Mouse (Mus musculus): ENCODE results near the gene Fez2.

Fez2 gene

DNA sequence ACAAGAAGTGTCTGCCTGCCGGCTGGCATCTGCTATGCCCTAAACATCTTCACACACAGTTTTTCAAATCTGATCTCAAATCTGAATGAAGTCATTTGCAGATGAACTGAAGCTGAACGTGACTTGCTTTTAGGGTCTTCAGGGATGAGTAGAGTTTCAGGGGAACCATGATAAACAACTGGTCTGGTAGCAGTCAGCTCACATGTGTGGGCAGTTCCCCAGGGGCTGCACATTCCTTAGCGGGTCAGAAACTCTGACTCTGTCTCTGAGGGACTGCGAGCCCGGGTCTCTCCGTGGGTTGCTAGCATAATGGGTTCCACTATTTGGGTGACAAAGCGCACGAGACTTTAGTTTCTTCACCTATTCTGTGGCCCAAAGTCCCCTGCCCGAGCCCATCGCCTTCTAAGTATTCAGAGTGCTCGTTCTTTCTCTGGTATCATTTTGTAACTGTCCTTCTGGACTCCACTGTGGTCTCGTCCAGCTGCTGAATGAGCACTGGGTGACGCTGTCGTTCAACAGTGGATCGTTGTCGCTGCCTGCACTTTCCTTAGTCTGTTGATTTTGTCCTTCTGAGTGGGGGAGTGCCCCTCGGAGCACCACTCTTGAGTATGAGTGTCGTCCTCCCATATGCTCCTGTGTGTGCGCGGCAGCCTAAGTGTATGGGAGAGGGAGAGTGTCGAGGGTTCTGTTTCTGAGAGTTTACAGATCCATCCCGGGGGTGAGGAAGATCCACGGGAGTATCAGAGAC lies 53.2 kb downstream of the Fez2 start:
- DNase-seq (ENCODE audit: low spot score) = no peak

DNA sequence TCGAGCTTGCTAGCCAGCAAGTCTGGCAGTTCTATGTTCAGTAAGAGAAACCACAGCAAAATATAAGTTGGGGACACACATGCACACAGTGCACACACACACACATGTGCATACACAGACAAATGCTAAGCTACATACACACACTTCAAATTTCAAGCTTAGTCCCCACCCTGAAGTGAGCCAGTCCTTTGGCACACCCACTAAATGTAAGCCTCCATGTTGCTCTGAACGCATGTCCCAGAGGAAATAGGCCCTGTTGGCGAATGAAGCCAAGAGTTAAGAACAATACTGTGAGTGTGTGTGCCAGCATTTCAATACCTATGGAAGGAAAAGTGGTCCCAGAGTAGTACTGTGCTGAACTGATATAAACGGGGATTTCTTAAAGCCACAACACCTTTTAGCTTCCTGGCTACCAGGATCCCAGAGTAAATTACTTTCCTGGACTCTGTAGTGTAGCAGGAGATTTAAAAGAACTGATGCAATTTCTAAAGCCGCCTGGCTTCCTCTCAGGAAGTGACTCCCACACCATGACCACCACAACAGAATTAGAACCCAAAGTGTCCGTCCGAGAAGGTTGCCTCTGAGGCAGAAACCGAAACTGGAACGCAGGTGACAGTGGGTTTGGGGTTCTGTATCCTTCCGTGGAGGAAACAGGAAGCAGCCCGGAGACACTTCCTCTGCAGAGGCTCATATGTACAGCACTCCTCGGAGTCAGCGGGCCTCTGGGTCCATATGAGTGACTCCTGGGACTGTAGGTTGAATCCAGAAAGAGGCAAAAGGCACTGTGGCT lies 55.8 kb downstream of the Fez2 start:
- DNase-seq (ENCODE audit: low spot score) = no peak

DNA sequence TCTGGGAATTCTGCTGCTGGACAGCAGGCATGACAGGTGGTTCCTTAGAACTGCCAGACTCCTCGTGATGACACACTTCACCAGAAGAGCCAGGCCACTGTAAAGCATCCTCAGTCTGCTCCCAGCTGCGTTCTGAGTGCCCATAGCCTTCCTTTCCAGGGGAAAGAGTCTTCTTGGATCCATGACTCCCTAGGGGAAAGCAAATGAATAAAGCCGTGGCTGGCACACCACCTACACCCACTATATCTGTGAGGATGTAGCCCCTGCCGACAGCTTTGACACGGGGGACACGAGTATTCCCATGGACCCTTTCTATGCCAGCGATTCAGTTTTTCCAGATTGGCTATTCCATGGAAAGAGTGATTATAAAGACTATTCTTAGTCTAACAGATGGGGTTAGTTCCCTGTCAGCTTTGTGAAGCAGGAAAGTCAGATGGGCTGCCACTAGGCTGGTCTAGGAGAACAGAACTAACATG lies 59.7 kb downstream of the Fez2 start:
- no peak for DNase-seq (ENCODE audit: low spot score)

DNA sequence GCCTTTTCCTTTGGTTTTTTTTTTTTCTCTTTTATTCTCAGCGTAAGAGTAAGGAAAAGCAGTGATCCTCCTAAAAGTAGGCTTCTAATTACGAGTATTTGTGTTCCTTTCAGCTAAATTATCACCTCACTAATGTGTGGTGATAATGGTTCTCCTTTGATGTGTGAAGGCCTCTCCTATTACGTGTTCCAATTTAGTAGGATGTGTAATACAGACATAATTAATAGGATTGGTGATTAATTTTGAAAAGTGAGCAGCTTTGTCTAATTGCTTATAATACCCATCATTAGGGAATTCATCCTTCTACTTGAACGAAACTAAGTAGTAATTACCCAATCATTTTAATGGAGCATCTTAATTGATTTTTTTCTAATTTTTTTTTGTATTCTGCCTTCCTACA lies 60.2 kb downstream of the Fez2 start:
- no peak for DNase-seq (ENCODE audit: low spot score)

DNA sequence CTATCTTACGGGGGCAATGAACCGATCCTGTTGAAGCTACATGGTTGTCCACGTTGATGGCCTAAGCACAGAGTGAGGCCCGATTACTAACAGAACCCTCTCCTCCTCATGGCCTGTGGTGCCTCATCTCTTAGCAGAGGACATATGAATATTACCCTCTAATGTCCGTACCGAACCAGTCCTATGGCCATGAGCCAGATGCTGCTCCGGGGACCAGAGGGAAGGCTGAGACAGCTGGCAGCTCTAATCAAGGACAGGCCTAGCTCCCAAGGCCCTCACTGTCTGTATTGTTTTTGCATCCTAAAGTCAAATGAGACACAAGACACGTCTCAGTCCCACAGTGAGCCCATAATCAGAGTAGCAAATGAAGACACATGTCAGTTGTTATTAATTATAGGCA lies 62.3 kb downstream of the Fez2 start:
- DNase-seq (ENCODE audit: low spot score) = no peak

DNA sequence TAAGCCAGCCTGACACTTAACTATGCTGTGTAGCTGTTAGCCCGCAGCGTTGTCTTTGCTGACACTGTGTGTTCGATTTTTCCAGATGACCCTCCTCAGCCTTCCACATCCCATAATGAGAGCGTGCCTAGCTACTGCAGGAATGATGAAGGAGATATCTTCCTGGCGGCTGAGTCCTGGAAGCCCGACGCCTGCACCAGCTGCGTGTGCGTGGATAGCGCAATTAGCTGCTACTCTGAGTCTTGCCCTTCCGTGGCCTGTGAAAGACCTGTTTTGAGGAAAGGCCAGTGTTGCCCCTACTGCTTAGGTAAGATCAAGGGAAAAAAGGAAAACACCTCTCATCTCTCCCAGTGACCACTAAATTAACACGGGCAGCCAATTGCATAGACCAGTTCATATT lies 63.1 kb downstream of the Fez2 start:
- no peak for DNase-seq (ENCODE audit: low spot score)

DNA sequence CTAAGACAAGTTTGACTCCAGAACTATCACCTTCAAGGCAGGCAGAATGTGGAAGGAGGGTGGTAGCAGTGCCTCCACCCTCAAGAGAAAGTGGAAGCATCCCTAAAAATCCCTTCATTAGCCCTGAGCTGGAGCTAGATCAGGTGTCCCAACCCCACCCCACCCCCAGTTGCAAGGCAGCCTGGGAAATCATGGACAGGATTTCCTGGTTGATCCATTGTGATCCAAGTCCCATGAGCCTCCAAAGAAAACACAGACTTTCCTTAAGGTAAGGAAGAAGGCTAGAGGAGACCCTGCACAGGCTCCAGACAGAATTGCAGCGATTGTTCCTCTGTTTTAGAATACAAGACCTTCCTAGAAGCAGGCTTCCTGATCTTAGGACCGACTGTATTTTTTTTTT lies 63.5 kb downstream of the Fez2 start:
- DNase-seq (ENCODE audit: low spot score) = no peak

DNA sequence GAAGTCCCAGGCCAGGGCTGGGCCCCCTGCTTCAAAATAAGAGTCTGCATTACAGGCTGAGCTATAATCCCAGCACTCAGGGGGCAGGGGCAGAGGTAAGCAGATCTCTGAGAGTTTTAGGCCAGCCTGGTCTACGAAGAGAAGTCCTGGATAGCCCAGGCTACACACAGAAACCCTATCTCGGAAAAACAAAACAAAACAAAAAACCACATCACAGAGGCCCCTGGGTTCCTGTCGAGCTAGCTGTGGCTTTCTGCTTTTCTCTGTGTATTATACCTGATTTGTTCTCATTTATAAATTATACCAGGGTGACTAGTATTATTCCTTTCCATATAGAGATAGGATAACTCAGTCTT lies 65.5 kb downstream of the Fez2 start:
- no peak for DNase-seq (ENCODE audit: low spot score)

DNA sequence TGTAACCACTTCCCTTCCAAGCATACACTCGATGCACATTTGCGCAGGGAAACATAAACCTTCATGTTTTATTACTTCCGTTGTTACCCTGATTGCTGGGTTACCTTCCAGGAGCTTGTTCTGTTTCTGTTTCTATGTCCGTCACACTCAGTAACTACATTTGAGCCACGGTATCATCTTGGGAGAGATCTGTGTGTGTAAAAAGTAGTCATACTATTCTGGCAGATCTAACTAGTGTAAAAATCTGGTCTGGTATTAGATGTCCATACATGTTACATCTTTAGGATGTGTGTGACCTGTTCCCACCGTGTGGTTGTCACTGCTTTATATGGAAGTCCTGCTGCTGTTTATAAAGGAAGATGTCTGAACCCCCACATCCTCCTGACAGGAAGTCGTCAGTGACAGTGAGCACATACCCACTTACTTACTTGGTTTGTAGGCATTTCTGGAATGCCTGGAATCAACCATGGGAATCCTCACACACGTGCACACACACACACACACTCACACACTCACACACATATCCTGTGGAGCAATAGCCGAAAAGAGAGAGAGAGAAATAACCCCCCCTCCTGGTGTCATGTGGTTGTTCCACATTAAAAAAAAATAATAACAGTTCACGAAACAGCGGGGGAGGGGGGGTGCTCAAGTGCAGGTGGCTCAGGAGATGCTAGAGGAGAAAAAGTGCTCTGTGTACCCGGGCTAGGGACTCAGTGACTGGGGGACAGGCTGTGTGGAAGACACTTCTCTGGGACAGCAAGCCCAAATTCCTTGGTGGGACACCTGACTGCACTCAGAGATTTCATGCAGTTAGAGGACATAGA lies 66.1 kb downstream of the Fez2 start:
- no peak for DNase-seq (ENCODE audit: low spot score)

DNA sequence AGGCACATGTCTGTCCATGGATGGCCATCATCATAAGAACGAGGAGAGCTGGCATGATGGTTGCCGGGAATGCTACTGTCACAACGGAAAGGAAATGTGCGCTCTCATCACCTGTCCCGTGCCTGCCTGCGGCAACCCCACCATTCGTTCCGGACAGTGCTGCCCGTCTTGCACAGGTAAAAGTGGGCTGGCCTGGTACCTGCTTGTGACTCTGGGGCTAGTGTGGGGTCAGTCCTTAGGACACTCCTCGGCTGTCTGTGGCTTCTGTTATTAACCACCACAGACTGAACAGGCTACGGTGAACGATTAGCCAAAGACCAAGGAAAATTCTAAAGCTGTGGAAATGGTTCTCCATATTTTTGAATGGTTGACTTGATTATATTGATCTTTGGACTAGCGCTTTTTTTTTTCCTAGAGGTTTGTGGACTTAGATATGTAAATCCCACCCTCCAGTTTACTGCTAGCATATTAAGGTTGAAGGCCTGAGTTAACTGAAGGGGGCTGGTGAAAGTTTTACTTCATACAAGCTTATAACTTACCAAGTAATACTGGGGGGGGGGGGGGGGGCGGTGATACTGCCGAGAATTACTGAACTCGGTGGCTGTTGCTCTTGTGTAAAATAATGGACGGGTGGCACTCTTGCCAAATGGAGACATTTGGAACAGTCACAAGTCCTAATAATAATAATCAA lies 70.7 kb downstream of the Fez2 start:
- no peak for DNase-seq (ENCODE audit: low spot score)

DNA sequence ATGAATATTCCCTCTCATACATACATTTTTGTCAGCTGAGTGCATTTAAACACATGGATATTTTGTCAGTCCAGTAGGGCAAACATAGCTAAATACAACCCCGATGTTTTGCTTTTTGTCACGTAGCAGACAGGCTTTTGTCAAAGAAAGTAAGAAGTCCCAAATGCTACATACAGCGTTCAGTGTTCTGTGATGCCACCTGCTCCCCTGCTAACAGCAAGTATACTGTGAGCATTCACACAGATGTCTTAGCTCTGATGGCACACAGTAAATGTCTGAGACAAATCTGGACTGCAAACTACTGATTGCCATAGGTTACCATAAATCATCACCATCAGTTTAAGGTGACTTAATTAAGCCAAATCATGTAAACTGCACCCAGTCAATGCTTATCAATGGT lies 74.3 kb downstream of the Fez2 start:
- DNase-seq (ENCODE audit: low spot score) = no peak

DNA sequence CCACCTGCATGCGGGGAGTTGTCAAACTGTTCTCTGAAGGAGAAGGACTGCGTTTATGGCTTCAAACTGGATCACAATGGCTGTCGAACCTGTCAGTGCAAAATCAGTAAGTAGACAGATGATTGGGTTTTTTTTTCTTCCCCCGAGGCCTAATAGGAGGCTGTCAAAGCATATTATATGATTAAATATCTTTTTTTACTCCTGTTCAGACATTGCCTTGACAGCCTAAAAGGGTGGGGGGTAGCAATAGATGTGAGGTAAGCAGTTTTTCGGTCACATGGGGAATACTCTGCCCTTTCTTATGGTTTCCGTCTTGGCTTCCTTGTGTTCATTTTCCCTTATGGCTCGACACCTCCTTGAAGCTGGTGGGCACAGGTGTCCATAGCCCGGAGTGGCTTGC lies 82.7 kb downstream of the Fez2 start:
- no peak for DNase-seq (ENCODE audit: low spot score)

DNA sequence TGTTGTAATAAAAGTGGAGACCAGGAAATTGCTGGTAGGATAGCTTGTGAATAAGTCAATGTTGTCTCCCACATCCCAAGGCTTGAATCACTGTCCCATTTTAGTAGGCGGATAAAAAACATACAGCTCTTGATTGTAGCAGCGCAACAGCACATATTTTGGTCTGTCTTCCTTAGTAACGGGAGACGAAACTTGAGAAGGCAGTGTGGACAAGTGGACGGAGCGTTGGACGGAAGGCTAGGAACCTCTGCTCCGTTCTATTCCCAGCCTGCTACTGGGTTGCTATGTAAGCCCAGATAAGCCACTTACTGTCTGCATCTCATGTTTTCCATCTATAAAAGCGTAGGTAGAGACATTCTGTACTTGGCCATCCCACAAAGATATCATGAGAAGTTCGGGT lies 84.7 kb downstream of the Fez2 start:
- DNase-seq (ENCODE audit: low spot score) = no peak

DNA sequence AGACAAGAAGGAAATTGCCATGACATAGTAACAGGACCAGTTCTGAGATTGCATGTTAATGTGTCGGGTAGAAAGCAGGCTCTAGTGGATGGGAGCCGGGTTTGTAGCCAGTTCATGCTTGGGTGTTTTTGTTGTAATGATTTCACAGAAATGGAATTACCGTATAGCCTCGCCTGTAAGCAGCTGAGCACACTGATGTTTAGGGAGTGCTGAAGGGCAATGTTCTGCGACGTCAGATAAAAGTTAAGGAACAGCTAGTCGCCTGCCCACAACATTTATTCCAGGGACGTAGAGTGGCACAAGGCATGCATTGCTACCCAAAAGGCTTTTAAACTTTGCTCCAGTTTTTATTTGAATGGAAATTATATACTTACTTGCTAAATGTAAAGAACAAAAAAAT lies 86.5 kb downstream of the Fez2 start:
- no peak for DNase-seq (ENCODE audit: low spot score)

DNA sequence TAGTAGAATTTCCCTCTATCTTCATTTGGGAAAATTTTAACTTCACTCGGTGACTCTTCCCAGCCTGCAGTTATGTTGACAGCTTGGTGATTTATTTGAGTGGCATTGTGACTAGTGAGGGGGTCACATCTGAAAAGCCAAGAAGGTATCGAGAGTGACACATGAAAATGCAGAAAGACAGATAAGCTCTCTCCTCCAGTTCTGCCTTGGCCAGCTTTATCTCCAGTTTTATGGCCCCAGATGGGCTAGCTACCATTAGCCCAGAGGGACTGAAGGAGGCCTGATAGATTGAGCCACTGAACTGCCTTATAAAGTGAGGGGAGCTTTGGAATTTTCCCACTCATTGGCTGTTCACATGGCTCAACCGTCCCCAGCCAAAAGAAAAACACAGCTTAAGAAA lies 89.7 kb downstream of the Fez2 start:
- DNase-seq (ENCODE audit: low spot score) = no peak

DNA sequence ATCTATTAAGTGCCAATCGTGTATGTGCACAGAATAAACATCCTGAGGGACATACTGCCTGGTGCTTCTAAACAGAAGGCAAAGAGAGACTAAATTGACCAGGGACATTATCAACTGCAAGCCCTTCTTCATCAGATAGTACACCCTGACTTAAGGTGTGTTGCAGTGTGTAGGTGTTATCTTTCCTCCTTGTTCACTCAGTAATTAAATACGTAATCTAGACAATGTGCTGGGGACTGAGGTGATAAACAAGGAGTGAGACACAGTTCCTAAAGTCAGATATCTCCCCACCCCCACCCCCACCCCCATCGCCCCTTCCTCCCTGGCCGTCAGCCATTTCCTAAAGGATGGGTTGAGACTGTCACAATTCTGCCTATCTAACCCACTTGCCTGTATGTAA lies 90.8 kb downstream of the Fez2 start:
- no peak for DNase-seq (ENCODE audit: low spot score)

DNA sequence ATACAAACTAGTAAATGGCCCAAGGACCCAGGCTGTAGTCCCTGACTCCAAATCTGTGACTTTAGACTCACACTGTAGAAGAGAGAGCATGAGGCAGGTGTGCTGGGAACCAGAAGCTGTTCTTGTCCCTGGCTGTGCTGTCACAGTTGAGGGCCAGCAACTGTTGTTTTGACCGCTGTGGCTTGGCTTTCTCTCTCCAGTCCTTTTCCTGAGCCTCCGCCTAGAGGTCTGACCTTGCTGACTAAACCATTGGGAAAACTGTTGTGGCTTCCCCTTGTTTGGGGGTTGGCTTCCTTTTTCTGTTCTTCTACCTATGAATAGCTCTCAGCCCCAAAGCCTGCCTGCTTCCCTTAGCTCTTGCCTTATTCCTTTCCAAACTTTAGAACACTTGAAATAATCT lies 91.6 kb downstream of the Fez2 start:
- no peak for DNase-seq (ENCODE audit: low spot score)

DNA sequence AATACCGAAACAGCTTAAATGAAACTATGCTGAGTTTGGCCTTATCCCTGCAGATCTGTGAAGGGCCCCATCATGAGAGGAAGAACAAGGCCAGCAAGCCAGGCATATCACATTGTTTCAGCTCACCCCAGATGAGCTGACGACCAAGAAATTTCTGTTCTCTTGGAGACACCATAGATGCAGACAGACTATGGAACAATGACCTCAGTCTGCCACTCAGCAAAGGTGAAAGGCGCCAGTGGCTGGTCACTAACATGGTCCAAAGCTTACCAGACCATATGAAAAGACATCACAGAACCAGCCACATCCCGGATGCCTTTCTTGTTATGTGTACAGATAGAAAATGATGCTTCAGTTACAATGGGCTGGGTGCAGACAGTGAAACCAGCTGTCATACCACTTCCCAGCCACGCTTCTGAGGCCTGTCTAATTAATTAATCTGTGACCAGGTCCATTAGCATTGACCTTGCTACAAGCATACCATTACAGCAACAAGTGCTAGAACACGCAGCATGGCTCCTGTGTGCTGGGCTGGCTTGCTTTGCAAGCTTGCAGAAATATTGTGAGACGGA lies 92.1 kb downstream of the Fez2 start:
- no peak for DNase-seq (ENCODE audit: low spot score)

DNA sequence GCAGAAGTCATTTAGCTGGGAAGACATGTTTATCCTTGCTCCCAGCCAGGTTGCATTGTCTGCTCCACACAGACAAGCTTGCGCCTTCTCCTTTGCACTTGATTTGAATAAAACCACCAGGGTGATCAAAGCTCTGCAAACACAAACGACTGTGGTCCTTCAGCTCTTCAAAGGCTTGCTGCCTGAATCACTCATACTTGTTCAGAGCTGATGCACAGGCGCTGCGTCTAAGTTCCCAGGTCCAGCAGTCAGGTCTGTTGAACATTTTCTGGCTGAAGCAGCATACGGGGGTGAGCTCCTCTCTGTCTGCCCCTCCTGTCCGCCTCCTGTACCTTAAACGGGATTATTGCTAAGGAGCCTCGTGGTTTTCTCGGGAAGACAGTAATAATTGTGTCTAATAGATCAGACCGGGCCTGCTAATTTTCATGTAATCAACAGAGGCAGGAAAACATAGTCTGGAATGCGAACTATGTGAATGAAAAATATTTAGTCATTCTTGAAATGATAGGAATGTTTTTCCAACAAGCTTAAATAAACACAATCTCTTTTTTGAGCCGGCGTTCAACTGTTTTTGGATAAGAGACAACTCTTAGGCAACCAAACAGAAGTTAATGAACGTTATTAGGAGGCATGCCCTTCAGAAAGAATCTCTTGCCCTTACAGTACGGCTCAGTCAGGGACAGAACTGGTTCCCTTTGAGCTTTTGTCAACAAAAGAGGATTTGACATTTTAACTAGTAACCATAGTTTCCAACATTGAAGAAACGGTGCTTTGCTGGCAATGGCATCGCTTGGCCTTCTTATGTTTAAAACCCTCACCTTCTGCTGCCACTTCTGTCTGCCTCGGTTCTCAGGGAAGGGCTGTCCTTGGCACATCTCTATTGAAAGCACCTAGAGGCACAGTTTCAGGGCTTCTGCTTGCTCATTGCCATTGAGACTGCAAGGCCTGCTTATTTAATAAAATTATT lies 95.3 kb downstream of the Fez2 start:
- DNase-seq (ENCODE audit: low spot score) = peak; percentile 40

DNA sequence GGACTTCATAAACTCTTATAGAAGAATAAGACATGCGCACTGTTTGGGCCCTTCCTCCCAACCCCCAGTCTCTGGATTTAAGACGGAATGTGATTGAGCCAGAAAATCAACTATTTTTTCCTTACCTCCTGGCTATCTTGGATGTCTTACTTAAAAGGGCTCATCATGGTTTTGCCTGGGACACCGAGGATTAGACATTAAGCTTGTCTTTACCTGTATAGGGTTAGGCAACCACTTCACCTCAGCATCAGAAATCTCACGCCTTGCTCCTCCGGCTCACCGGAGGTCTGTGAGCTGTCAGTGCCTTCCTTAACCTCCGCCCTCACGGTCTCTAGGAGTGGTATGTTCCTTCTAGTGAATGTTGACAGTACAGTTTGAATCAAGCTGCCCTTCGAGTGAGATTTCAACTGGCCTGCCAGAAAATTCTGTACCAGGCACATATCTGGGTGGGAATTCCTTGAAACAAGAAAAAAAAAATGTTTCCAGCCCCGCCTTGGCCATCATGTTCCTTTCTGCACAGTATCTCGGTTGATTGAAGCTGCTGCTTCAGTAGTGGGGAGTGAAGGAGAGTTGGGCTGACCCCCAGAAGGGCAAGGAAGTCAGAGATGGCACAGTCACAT lies 96.6 kb downstream of the Fez2 start:
- no peak for DNase-seq (ENCODE audit: low spot score)
